8 mouse cellular contexts compared by ENCODE assay signal in genomic region chr14:14054386-14054785, GRCm38 (mm10).
DNase-seq lines count a peak whose midpoint lies in the region; ATAC-seq and TF ChIP-seq lines count a peak whose summit lies in the region.

No protein-coding gene starts in this region.

- DNase-seq in heart, postnatal 0 days (ENCODE audit: low spot score): no peak
- DNase-seq in heart, postnatal 36 days: no peak
- peak; percentile 26 to 56 for DNase-seq in CD8-positive naive resting alpha-beta T cell, adult 2 months (ENCODE audit: low read depth in 2 of 2, low spot score in 2 of 2)
- DNase-seq in embryo, embryonic 10 days (ENCODE audit: low spot score): peak; percentile 38
- DNase-seq in liver, embryonic 13.5 days: no peak
- no peak for DNase-seq in stomach, postnatal 0 days (ENCODE audit: low spot score)
- no peak for DNase-seq in testis, postnatal 10 days (ENCODE audit: low spot score)
- no peak for DNase-seq in cerebellum, adult 9-10 months

- TF ChIP-seq CTCF in heart, postnatal 0 days (IDR thresholded peaks at IDR 0.05; ENCODE audit: low read depth): peak; percentile 62
- peak; percentile 72 for TF ChIP-seq CTCF in stomach, postnatal 0 days (IDR thresholded peaks at IDR 0.05; ENCODE audit: low read depth)

- no peaks in the 10 kb centered on the region for H3K4me1 ChIP-seq in heart, postnatal 0 days (ENCODE audit: control insufficient read depth, insufficient read depth)
- no peaks in the 10 kb centered on the region; the same call in 1 of the 2 replicates for H3K4me1 ChIP-seq in liver, embryonic 13.5 days (replicated peaks)
- H3K4me1 ChIP-seq in stomach, postnatal 0 days (replicated peaks; ENCODE audit: control insufficient read depth, insufficient read depth): no peaks in the 10 kb centered on the region

- no peak overlapping the region for H3K4me3 ChIP-seq in heart, postnatal 0 days (ENCODE audit: low read depth, low read length)
- H3K4me3 ChIP-seq in liver, embryonic 13.5 days (replicated peaks): no peak overlapping the region
- no peak overlapping the region for H3K4me3 ChIP-seq in stomach, postnatal 0 days (ENCODE audit: low read depth, low read length)

- no peak overlapping the region for H3K27ac ChIP-seq in heart, postnatal 0 days (ENCODE audit: low read depth)
- H3K27ac ChIP-seq in liver, embryonic 13.5 days: no peak overlapping the region
- H3K27ac ChIP-seq in stomach, postnatal 0 days (replicated peaks): no peak overlapping the region

- 90% methylated on average over 2 of the region's 2 CpGs for WGBS in heart, postnatal 0 days
- 97% methylated on average over 2 of the region's 2 CpGs for WGBS in liver, embryonic 13.5 days (ENCODE audit: insufficient replicate concordance)
- 97% methylated on average over 2 of the region's 2 CpGs for WGBS in stomach, postnatal 0 days

- no peaks in the 10 kb centered on the region for H3K27me3 ChIP-seq in heart, postnatal 0 days (ENCODE audit: control insufficient read depth, insufficient read depth, low read length)
- H3K27me3 ChIP-seq in liver, embryonic 13.5 days: no peaks in the 10 kb centered on the region
- no peaks in the 10 kb centered on the region for H3K27me3 ChIP-seq in stomach, postnatal 0 days (ENCODE audit: control insufficient read depth, insufficient read depth, low read length)

- no peak overlapping the region for H3K9ac ChIP-seq in heart, postnatal 0 days (replicated peaks; ENCODE audit: low read depth, low read length)
- H3K9ac ChIP-seq in liver, embryonic 13.5 days: no peak overlapping the region
- no peak overlapping the region for H3K9ac ChIP-seq in stomach, postnatal 0 days (ENCODE audit: low read length)

- ATAC-seq in heart, postnatal 0 days (ENCODE audit: insufficient read depth, low read depth): no peak
- 0 out of 2 replicates have a peak, but pooled peaks have one; percentile 48 for ATAC-seq in liver, embryonic 13.5 days (ENCODE audit: low read depth)
- 0 out of 2 replicates have a peak, but pooled peaks have one; percentile 49 for ATAC-seq in stomach, postnatal 0 days (ENCODE audit: low FRiP score, low TSS enrichment)

- TF ChIP-seq EP300 in heart, postnatal 0 days (IDR thresholded peaks at IDR 0.05; ENCODE audit: low read depth): no peak
- no peak for TF ChIP-seq EP300 in stomach, postnatal 0 days (optimal IDR thresholded peaks at IDR 0.05)

- H3K4me2 ChIP-seq in heart, postnatal 0 days (ENCODE audit: low read depth, low read length): no peak overlapping the region
- no peak overlapping the region for H3K4me2 ChIP-seq in liver, embryonic 13.5 days
- H3K4me2 ChIP-seq in stomach, postnatal 0 days (replicated peaks; ENCODE audit: low read depth): no peak overlapping the region

- peaks cover 36% of the 10 kb centered on the region for H3K36me3 ChIP-seq in heart, postnatal 0 days (replicated peaks; ENCODE audit: control insufficient read depth, insufficient read depth, low read length)
- H3K36me3 ChIP-seq in liver, embryonic 13.5 days: peaks cover 20% of the 10 kb centered on the region
- 0 out of 2 replicates have a peak, but pooled peaks cover 3% of the 10 kb centered on the region for H3K36me3 ChIP-seq in stomach, postnatal 0 days (ENCODE audit: control insufficient read depth, insufficient read depth, low read length)

- H3K9me3 ChIP-seq in heart, postnatal 0 days (replicated peaks; ENCODE audit: control insufficient read depth, low read length): no peaks in the 10 kb centered on the region
- H3K9me3 ChIP-seq in liver, embryonic 13.5 days (replicated peaks): no peaks in the 10 kb centered on the region
- no peaks in the 10 kb centered on the region for H3K9me3 ChIP-seq in stomach, postnatal 0 days (ENCODE audit: control insufficient read depth, low read length)

- intact Hi-C loops in heart, postnatal 36 days (cut with DNase I): no loop called here

Comparison
In these comparisons a context has a peak if more than half of its experiments do, and no peak if none do; other contexts are left out.
1. DNase-seq: peak in CD8-positive naive resting alpha-beta T cell, adult 2 months (2 of 2) and embryo, embryonic 10 days (single experiment); none in heart, postnatal 0 days (single experiment), heart, postnatal 36 days (0 of 2), liver, embryonic 13.5 days (single experiment), stomach, postnatal 0 days (single experiment), testis, postnatal 10 days (single experiment) and cerebellum, adult 9-10 months (single experiment).